In the genomic region with DNA sequence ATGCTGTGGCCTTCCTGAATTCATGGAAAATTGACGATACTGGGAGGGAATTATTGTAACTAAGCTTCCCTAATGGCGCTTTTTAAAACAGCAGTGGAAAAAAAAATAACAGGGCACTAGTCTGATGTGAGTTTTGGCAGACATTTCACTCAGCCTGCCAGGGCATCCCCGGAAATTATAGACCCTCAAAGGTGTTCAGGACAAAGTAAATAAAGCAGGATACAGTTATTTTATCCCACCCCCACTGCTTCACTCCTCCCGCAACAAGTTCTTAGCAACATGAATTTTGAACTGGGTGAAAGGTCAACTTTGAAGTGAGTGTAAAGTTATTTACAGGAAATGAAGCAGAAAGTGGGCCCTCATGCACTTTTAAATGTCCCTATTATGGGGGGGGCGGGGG, we compare ENCODE assay signal across 18 mouse cellular contexts.
A peak's percentile ranks its signal among the peaks of the same experiment; 100 is the strongest.
DNase-seq lines count a peak whose midpoint lies in the region; ATAC-seq and TF ChIP-seq lines count a peak whose summit lies in the region.
"Had no signal": no experiment of that assay in that cellular context is flagged by ENCODE, and none has a peak within 500 bp of the region (broad histone marks: within the 10 kb centered on the region; RNA-seq: fewer than 3 reads in every experiment).

No protein-coding gene starts in this region.

- DNase-seq in heart, adult 11 months: peak; percentile 80
- DNase-seq in heart, adult 8-10 months (ENCODE audit: low spot score): no peak
- no peak for DNase-seq in kidney, postnatal 36 days
- no peak for DNase-seq in midbrain, postnatal 0 days (ENCODE audit: low spot score)
- no peak for DNase-seq in midbrain, embryonic 10.5 days (ENCODE audit: low spot score)
- DNase-seq in neural tube, embryonic 10.5 days (ENCODE audit: extremely low spot score, low spot score): no peak
- DNase-seq in adrenal gland, postnatal 4 days (ENCODE audit: low spot score in 2 of 2): no peak
- DNase-seq: cerebellum, adult 2 months; gastrocnemius, postnatal 36 days; kidney, postnatal 25 days; retina, postnatal 1 day; thymus, adult 2 months had no signal

- H3K27me3 ChIP-seq in kidney, embryonic 15.5 days: no peaks in the 10 kb centered on the region
- H3K27me3 ChIP-seq in midbrain, postnatal 0 days (ENCODE audit: insufficient read depth, low read length): no peaks in the 10 kb centered on the region
- H3K27me3 ChIP-seq in midbrain, embryonic 10.5 days (ENCODE audit: low read depth, poor library complexity, severe bottlenecking): no peaks in the 10 kb centered on the region
- H3K27me3 ChIP-seq: heart, embryonic 15.5 days; intestine, embryonic 15.5 days; neural tube, embryonic 15.5 days had no signal

- H3K9me3 ChIP-seq in kidney, embryonic 15.5 days (replicated peaks): no peaks in the 10 kb centered on the region
- no peaks in the 10 kb centered on the region for H3K9me3 ChIP-seq in midbrain, postnatal 0 days (ENCODE audit: low read length)
- H3K9me3 ChIP-seq in midbrain, embryonic 10.5 days (replicated peaks): no peaks in the 10 kb centered on the region
- H3K9me3 ChIP-seq: G1E; heart, embryonic 15.5 days; intestine, embryonic 15.5 days; neural tube, embryonic 15.5 days had no signal

- H3K36me3 ChIP-seq in kidney, embryonic 15.5 days: no peaks in the 10 kb centered on the region
- H3K36me3 ChIP-seq in midbrain, postnatal 0 days (ENCODE audit: insufficient read depth, low read length): no peaks in the 10 kb centered on the region
- H3K36me3 ChIP-seq in midbrain, embryonic 10.5 days: no peaks in the 10 kb centered on the region
- H3K36me3 ChIP-seq: G1E; heart, embryonic 15.5 days; intestine, embryonic 15.5 days; neural tube, embryonic 15.5 days had no signal

- H3K27ac ChIP-seq in kidney, embryonic 15.5 days: peak overlapping the region; percentile 64
- peak overlapping the region; percentile 19 for H3K27ac ChIP-seq in midbrain, postnatal 0 days (ENCODE audit: low read depth, low read length)
- no peak overlapping the region for H3K27ac ChIP-seq in midbrain, embryonic 10.5 days (replicated peaks)
- H3K27ac ChIP-seq: intestine, embryonic 15.5 days; liver, embryonic 14.5 days; neural tube, embryonic 15.5 days had no signal

- no peak overlapping the region for H3K4me3 ChIP-seq in kidney, embryonic 15.5 days (replicated peaks)
- H3K4me3 ChIP-seq in midbrain, postnatal 0 days (ENCODE audit: low read depth, low read length): no peak overlapping the region
- no peak overlapping the region for H3K4me3 ChIP-seq in midbrain, embryonic 10.5 days
- H3K4me3 ChIP-seq: heart, embryonic 15.5 days; intestine, embryonic 15.5 days; neural tube, embryonic 15.5 days had no signal

- no peak overlapping the region for H3K9ac ChIP-seq in kidney, embryonic 15.5 days
- H3K9ac ChIP-seq in midbrain, postnatal 0 days (replicated peaks; ENCODE audit: low read length, poor library complexity, severe bottlenecking): no peak overlapping the region
- H3K9ac ChIP-seq: heart, embryonic 15.5 days; intestine, embryonic 15.5 days; liver, embryonic 14.5 days; neural tube, embryonic 15.5 days had no signal

- WGBS in kidney, embryonic 15.5 days: 27% methylated on average over 5 of the region's 5 CpGs
- 45% methylated on average over 5 of the region's 5 CpGs for WGBS in midbrain, postnatal 0 days
- 50% methylated on average over 5 of the region's 5 CpGs for WGBS in midbrain, embryonic 10.5 days

- TF ChIP-seq CTCF in midbrain, postnatal 0 days (IDR thresholded peaks at IDR 0.05): no peak

- no peak for ATAC-seq in kidney, embryonic 15.5 days (replicated peaks; ENCODE audit: low FRiP score)
- ATAC-seq in midbrain, postnatal 0 days (ENCODE audit: low FRiP score): no peak
- ATAC-seq: intestine, embryonic 15.5 days had no signal

- H3K4me2 ChIP-seq in kidney, embryonic 15.5 days: no peak overlapping the region
- H3K4me2 ChIP-seq in midbrain, postnatal 0 days (ENCODE audit: low read depth, low read length, poor library complexity, severe bottlenecking): no peak overlapping the region
- H3K4me2 ChIP-seq: heart, embryonic 15.5 days; intestine, embryonic 15.5 days; neural tube, embryonic 15.5 days had no signal

- peaks cover 34% of the 10 kb centered on the region for H3K4me1 ChIP-seq in kidney, embryonic 15.5 days
- H3K4me1 ChIP-seq in midbrain, postnatal 0 days (ENCODE audit: insufficient read depth, low read length): peaks cover 8% of the 10 kb centered on the region; the same call in 1 of the 2 replicates
- peaks cover 37% of the 10 kb centered on the region for H3K4me1 ChIP-seq in midbrain, embryonic 10.5 days
